Mouse (Mus musculus): Measurements from ENCODE around the gene Krt19.

Gene Krt19

GRCm38 (mm10) chr11:100137693-100138092 is 10.8 kb downstream of the Krt19 start:
- no peak for DNase-seq (ENCODE audit: low spot score)

- DNase-seq (ENCODE audit: low spot score), result no peak
These were observed 11.9 kb downstream of the Krt19 start for GRCm38 (mm10) chr11:100136559-100136958.

GRCm38 (mm10) chr11:100135731-100136130 is 12.7 kb downstream of the Krt19 start, which contains the start of gene Krt15:
Krt15 (minus strand) TSS chr11:100135928.
- DNase-seq (ENCODE audit: low spot score), result no peak

GRCm38 (mm10) chr11:100124901-100125300 is 23.6 kb downstream of the Krt19 start:
- DNase-seq (ENCODE audit: low spot score), result no peak

- no peak for DNase-seq (ENCODE audit: low spot score)
These were observed 27.0 kb downstream of the Krt19 start, which contains the start of gene Krt13 for GRCm38 (mm10) chr11:100121466-100121865. Krt13 (minus strand) TSS chr11:100121566.

GRCm38 (mm10) chr11:100120331-100120730 is 28.1 kb downstream of the Krt19 start:
- peak; percentile 23 for DNase-seq (ENCODE audit: low spot score)

GRCm38 (mm10) chr11:100113742-100114029 is 34.8 kb downstream of the Krt19 start:
- DNase-seq (ENCODE audit: low spot score), result peak; percentile 52

- DNase-seq (ENCODE audit: low spot score), result no peak
These were observed 35.3 kb downstream of the Krt19 start for GRCm38 (mm10) chr11:100112935-100113741.

- DNase-seq (ENCODE audit: low spot score), result no peak
These were observed 42.8 kb downstream of the Krt19 start, which contains the start of gene Krt36 for GRCm38 (mm10) chr11:100105576-100106122. Krt36 (minus strand) TSS chr11:100105626.

- no peak for DNase-seq (ENCODE audit: low spot score)
These were observed 45.6 kb downstream of the Krt19 start for GRCm38 (mm10) chr11:100102693-100103429.

GRCm38 (mm10) chr11:100100391-100100790 is 48.1 kb downstream of the Krt19 start:
- DNase-seq (ENCODE audit: low spot score), result no peak

- no peak for DNase-seq (ENCODE audit: low spot score)
These were observed 50.6 kb downstream of the Krt19 start for GRCm38 (mm10) chr11:100097819-100098218.

- no peak for DNase-seq (ENCODE audit: low spot score)
These were observed 52.3 kb downstream of the Krt19 start, which contains the start of gene Krt35 for GRCm38 (mm10) chr11:100096141-100096540. Krt35 (minus strand) TSS chr11:100096241.

Data from lung, postnatal 25 days (tissue).